Mouse (Mus musculus) forebrain, embryonic 16.5 days (tissue): Measurements from ENCODE around the gene Slc5a5. TPM values are rescaled to one million over a fixed set of nuclear protein-coding genes. Genes with fewer than 3 reads are reported as not detected.
A peak's percentile ranks its signal among the peaks of the same experiment; 100 is the strongest.

Experiments
- ATAC-seq: fragments of 200-750 bp; cut with Nextera tagmentation; 2 replicates; pipeline ENCODE4 v1.8.0; 2017; ENCODE audit warnings: mild to moderate bottlenecking, moderate library complexity
- H3K27ac ChIP-seq: fragments of 300-500 bp; sonication (generic); 2 replicates; pipeline ENCODE4 v1.5.1; 2014; ENCODE audit warnings: low read length, control low read depth
- H3K27me3 ChIP-seq: fragments of 300-500 bp; sonication (generic); replicated peaks from 2 replicates; pipeline ENCODE4 v1.6.1; 2014; ENCODE audit warnings: low read length; ENCODE audit not compliant: control insufficient read depth, insufficient read depth
- H3K36me3 ChIP-seq: fragments of 300-500 bp; sonication (generic); 2 replicates; pipeline ENCODE4 v1.6.1; 2014; ENCODE audit not compliant: control insufficient read depth, insufficient read depth
- H3K4me1 ChIP-seq: fragments of 300-500 bp; sonication (generic); replicated peaks from 2 replicates; pipeline ENCODE4 v1.6.1; 2014; ENCODE audit warnings: low read length; ENCODE audit not compliant: control insufficient read depth, insufficient read depth
- H3K4me2 ChIP-seq: fragments of 300-500 bp; sonication (generic); 2 replicates; pipeline ENCODE4 v1.6.1; 2014; ENCODE audit warnings: mild to moderate bottlenecking, low read length, control low read depth
- H3K4me3 ChIP-seq: fragments of 300-500 bp; sonication (generic); replicated peaks from 2 replicates; pipeline ENCODE4 v1.5.1; 2014; ENCODE audit warnings: mild to moderate bottlenecking, low read length, control low read depth
- H3K9ac ChIP-seq: fragments of 300-500 bp; sonication (generic); replicated peaks from 2 replicates; pipeline ENCODE4 v1.6.1; 2014; ENCODE audit warnings: low read depth, low read length, control low read depth
- H3K9me3 ChIP-seq: fragments of 300-500 bp; sonication (generic); 2 replicates; pipeline ENCODE4 v1.6.1; 2016; ENCODE audit warnings: low read length; ENCODE audit not compliant: control insufficient read depth
- WGBS: fragments of 180-500 bp; shearing (Covaris S2); extraction: QIAGEN DNeasy Blood & Tissue Kit; methylation state at CpG from one replicate; pipeline ENCODE4 v1.1.7; 2014; 5-methylcytosine and 5-hydroxymethylcytosine counted together
- polyA plus RNA-seq: library from polyadenylated mRNA; unstranded; fragments of >200 nt; fragmentation: Nextera tagmentation; extraction: Ambion mirVana; gene quantifications from 2 replicates; pipeline ENCODE4 v1.2.1, GENCODE M21; 2015

Slc5a5 gene
- polyA plus RNA-seq, 1 experiment from 2014 or later = 1.6 TPM

GRCm38 (mm10) chr8:70866001-70866520 lies 26.5 kb downstream of the Slc5a5 start:
- 7% methylated on average over 12 of the region's 12 CpGs for WGBS
- Histone ChIP-seq H3K4me2 (peak overlapping the region; percentile 58), H3K27ac (peak overlapping the region; percentile 91), H3K4me1 (peaks cover 56% of the 10 kb centered on the region), H3K9me3 (no peaks in the 10 kb centered on the region), H3K4me3 (peak overlapping the region; percentile 59), H3K27me3 (no peaks in the 10 kb centered on the region; the same call in 1 of the 2 replicates), H3K9ac (peak overlapping the region; percentile 76), H3K36me3 (0 out of 2 replicates have a peak, but pooled peaks cover 5% of the 10 kb centered on the region)
- ATAC-seq = peak; percentile 16; the same call in 1 of the 2 replicates

- Histone ChIP-seq H3K9me3 (no peaks in the 10 kb centered on the region), H3K9ac (peak overlapping the region; percentile 76), H3K36me3 (0 out of 2 replicates have a peak, but pooled peaks cover 5% of the 10 kb centered on the region), H3K4me1 (peaks cover 56% of the 10 kb centered on the region), H3K4me3 (peak overlapping the region; percentile 59), H3K27me3 (no peaks in the 10 kb centered on the region; the same call in 1 of the 2 replicates), H3K4me2 (peak overlapping the region; percentile 96), H3K27ac (peak overlapping the region; percentile 96)
- peak; percentile 86 for ATAC-seq
- WGBS = 0% methylated on average over 45 of the region's 46 CpGs
Observed at GRCm38 (mm10) chr8:70865350-70866000, 27.1 kb downstream of the Slc5a5 start.

GRCm38 (mm10) chr8:70864712-70865221 lies 27.8 kb downstream of the Slc5a5 start:
- H3K9ac ChIP-seq = peak overlapping the region; percentile 76
- H3K4me2 ChIP-seq = peak overlapping the region; percentile 96
- H3K9me3 ChIP-seq = no peaks in the 10 kb centered on the region
- H3K27me3 ChIP-seq = no peaks in the 10 kb centered on the region; the same call in 1 of the 2 replicates
- peak overlapping the region; percentile 96 for H3K27ac ChIP-seq
- ATAC-seq = no peak; the same call in 1 of the 2 replicates
- WGBS = 1% methylated on average over 24 of the region's 24 CpGs
- 0 out of 2 replicates have a peak, but pooled peaks cover 5% of the 10 kb centered on the region for H3K36me3 ChIP-seq
- H3K4me1 ChIP-seq = peaks cover 55% of the 10 kb centered on the region
- H3K4me3 ChIP-seq = peak overlapping the region; percentile 59

- peak overlapping the region; percentile 96 for H3K27ac ChIP-seq
- H3K9ac ChIP-seq = peak overlapping the region; percentile 76
- peak overlapping the region; percentile 59 for H3K4me3 ChIP-seq
- under 1% methylated on average over 46 of the region's 46 CpGs for WGBS
- H3K9me3 ChIP-seq = no peaks in the 10 kb centered on the region
- no peak for ATAC-seq
- H3K36me3 ChIP-seq = 0 out of 2 replicates have a peak, but pooled peaks cover 5% of the 10 kb centered on the region
- peak overlapping the region; percentile 96 for H3K4me2 ChIP-seq
- H3K4me1 ChIP-seq = peaks cover 49% of the 10 kb centered on the region
- no peaks in the 10 kb centered on the region; the same call in 1 of the 2 replicates for H3K27me3 ChIP-seq
Observed at GRCm38 (mm10) chr8:70863956-70864711, 28.4 kb downstream of the Slc5a5 start.

- no peak for ATAC-seq
- under 1% methylated on average over 55 of the region's 55 CpGs for WGBS
- peak within 1 kb of the TSS; percentile 96 for H3K4me2 ChIP-seq
- 0 out of 2 replicates have a peak, but pooled peaks cover 4% of the 10 kb centered on the region for H3K36me3 ChIP-seq
- H3K27ac ChIP-seq = peak within 1 kb of the TSS; percentile 96
- H3K9me3 ChIP-seq = no peaks in the 10 kb centered on the region
- peak within 1 kb of the TSS; percentile 59 for H3K4me3 ChIP-seq
- H3K9ac ChIP-seq = peak within 1 kb of the TSS; percentile 76
- no peaks in the 10 kb centered on the region; the same call in 1 of the 2 replicates for H3K27me3 ChIP-seq
- H3K4me1 ChIP-seq = peaks cover 40% of the 10 kb centered on the region
Observed at GRCm38 (mm10) chr8:70862824-70863641, 29.5 kb downstream of the Slc5a5 start, which contains the start of gene Kcnn1. Kcnn1 (minus strand) TSS chr8:70863258.

- Histone ChIP-seq H3K27me3 (no peaks in the 10 kb centered on the region; the same call in 1 of the 2 replicates), H3K36me3 (no peaks in the 10 kb centered on the region), H3K9me3 (no peaks in the 10 kb centered on the region), H3K4me2 (no peak overlapping the region), H3K4me3 (no peak overlapping the region), H3K4me1 (peaks cover 22% of the 10 kb centered on the region), H3K27ac (no peak overlapping the region), H3K9ac (no peak overlapping the region)
- no peak for ATAC-seq
- 11% methylated on average over 4 of the region's 4 CpGs for WGBS
Observed at GRCm38 (mm10) chr8:70857516-70857915, 35.0 kb downstream of the Slc5a5 start.

GRCm38 (mm10) chr8:70856541-70857197 lies 35.9 kb downstream of the Slc5a5 start:
- ATAC-seq = peak; percentile 79
- peaks cover 16% of the 10 kb centered on the region for H3K4me1 ChIP-seq
- peak overlapping the region; percentile 51 for H3K4me3 ChIP-seq
- peak overlapping the region; percentile 63 for H3K9ac ChIP-seq
- H3K27me3 ChIP-seq = no peaks in the 10 kb centered on the region
- H3K4me2 ChIP-seq = peak overlapping the region; percentile 75
- no peaks in the 10 kb centered on the region for H3K36me3 ChIP-seq
- no peak overlapping the region for H3K27ac ChIP-seq
- WGBS = 6% methylated on average over 33 of the region's 33 CpGs
- no peaks in the 10 kb centered on the region for H3K9me3 ChIP-seq

- H3K4me1 ChIP-seq = peaks cover 13% of the 10 kb centered on the region
- ATAC-seq = no peak
- H3K27ac ChIP-seq = no peak overlapping the region
- H3K4me3 ChIP-seq = no peak overlapping the region
- no peak overlapping the region for H3K9ac ChIP-seq
- no peaks in the 10 kb centered on the region for H3K9me3 ChIP-seq
- no peaks in the 10 kb centered on the region for H3K27me3 ChIP-seq
- H3K4me2 ChIP-seq = no peak overlapping the region
- 67% methylated on average over 5 of the region's 5 CpGs for WGBS
- H3K36me3 ChIP-seq = no peaks in the 10 kb centered on the region
Observed at GRCm38 (mm10) chr8:70856028-70856427, 36.5 kb downstream of the Slc5a5 start.
